Comparison of ENCODE assay signal across 21 mouse cellular contexts in the genomic region with DNA sequence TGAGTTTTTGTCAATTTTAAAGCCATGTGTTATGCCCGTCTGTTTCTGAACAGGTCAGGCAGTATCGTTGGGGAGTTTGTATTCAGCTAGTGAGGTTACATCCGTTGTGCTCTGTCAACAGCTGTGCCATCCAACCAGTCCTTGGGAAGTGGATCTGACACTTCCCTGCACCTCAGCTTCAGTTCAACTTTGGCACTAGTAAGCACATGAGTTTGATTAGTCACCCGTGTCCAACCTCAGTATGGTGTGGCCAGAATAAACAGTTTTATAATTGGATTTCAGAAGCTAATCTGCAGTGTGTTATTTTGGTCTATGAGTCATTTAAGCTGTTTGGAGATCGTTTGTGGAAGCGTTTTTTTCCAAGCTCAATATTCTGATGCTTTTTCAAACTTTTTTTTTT. TPM values are rescaled to one million over a fixed set of nuclear protein-coding genes. Genes with fewer than 3 reads are reported as not detected.
A peak's percentile ranks its signal among the peaks of the same experiment; 100 is the strongest.
DNase-seq lines count a peak whose midpoint lies in the region; ATAC-seq and TF ChIP-seq lines count a peak whose summit lies in the region.
"Had no signal": no experiment of that assay in that cellular context is flagged by ENCODE, and none has a peak within 500 bp of the region (broad histone marks: within the 10 kb centered on the region; RNA-seq: fewer than 3 reads in every experiment).

No protein-coding gene starts in this region.

- intact Hi-C loops in left cerebral cortex, adult 2 months (cut with DNase I): no loop called here
- intact Hi-C loops in left cerebral cortex, postnatal 10 days (cut with DNase I): no loop called here

- no peaks in the 10 kb centered on the region for H3K36me3 ChIP-seq in myocyte (ENCODE audit: control insufficient read depth, insufficient read depth)
- H3K36me3 ChIP-seq: embryonic facial prominence, embryonic 12.5 days; forebrain, embryonic 15.5 days; G1E; heart, embryonic 12.5 days; hindbrain, embryonic 10.5 days had no signal

- no peak overlapping the region for H3ac ChIP-seq in myocyte (ENCODE audit: control insufficient read depth, insufficient read length)

- 0 out of 2 replicates have a peak, but pooled peaks have one; percentile 13 for ATAC-seq in frontal cortex, adult (ENCODE audit: low TSS enrichment)
- ATAC-seq: CD4-positive, CD25-positive, alpha-beta regulatory T cell, adult 4 months; forebrain, embryonic 15.5 days had no signal

- TF ChIP-seq POLR2A in myocyte (IDR thresholded peaks at IDR 0.05; ENCODE audit: insufficient read length, low read depth): no peak

- no peak for TF ChIP-seq CTCF in left cerebral cortex, adult 2 months (IDR thresholded peaks at IDR 0.05)

- no peak overlapping the region for H3K4me3 ChIP-seq in left cerebral cortex, adult 2 months
- no peak overlapping the region for H3K4me3 ChIP-seq in myocyte
- H3K4me3 ChIP-seq: embryonic facial prominence, embryonic 12.5 days; forebrain, embryonic 15.5 days; heart, adult 2 months; heart, embryonic 12.5 days; hindbrain, embryonic 10.5 days had no signal

- H3K79me2 ChIP-seq in myocyte (ENCODE audit: control insufficient read depth, insufficient read depth): no peaks in the 10 kb centered on the region

- no peaks in the 10 kb centered on the region for H3K27me3 ChIP-seq in myocyte (ENCODE audit: control insufficient read depth, insufficient read depth, insufficient read length)
- H3K27me3 ChIP-seq: embryonic facial prominence, embryonic 12.5 days; forebrain, embryonic 15.5 days; heart, embryonic 12.5 days had no signal

- no peak for DNase-seq in frontal cortex, postnatal 14 days (ENCODE audit: low spot score in 2 of 2)
- no peak for DNase-seq in left cerebral cortex, adult 2 months (ENCODE audit: extremely low spot score in 1 of 2, low spot score in 2 of 2)
- no peak for DNase-seq in left cerebral cortex, postnatal 10 days (ENCODE audit: extremely low spot score in 1 of 2, low spot score in 2 of 2)
- peak; percentile 7 for DNase-seq in 3T3-L1 (ENCODE audit: low read depth, low spot score)
- no peak for DNase-seq in embryo, embryonic 10.5 days (ENCODE audit: low spot score)
- DNase-seq: adrenal gland, postnatal 25 days; cerebellum, adult 11 months; cerebellum, adult 8-10 months; cerebellum, postnatal 14 days; gastrocnemius, postnatal 14 days; heart, adult 2 months had no signal

- H3K4me2 ChIP-seq in myocyte (ENCODE audit: low read depth): peak overlapping the region; percentile 46
- H3K4me2 ChIP-seq: embryonic facial prominence, embryonic 12.5 days; forebrain, embryonic 15.5 days; heart, embryonic 12.5 days; hindbrain, embryonic 14.5 days had no signal

- 0 out of 2 replicates have a peak overlapping the region, but pooled peaks have one; percentile 24 for H3K27ac ChIP-seq in left cerebral cortex, adult 2 months
- H3K27ac ChIP-seq: embryonic facial prominence, embryonic 12.5 days; forebrain, embryonic 15.5 days; heart, adult 2 months; hindbrain, embryonic 10.5 days; hindbrain, embryonic 14.5 days had no signal

TF ChIP-seq in myocyte, 11 proteins besides CTCF, POLR2A, EP300 and RAD21:
- TF ChIP-seq E2F4 (IDR thresholded peaks at IDR 0.05; ENCODE audit: insufficient read depth) (no peak), USF1 (IDR thresholded peaks at IDR 0.05; ENCODE audit: low read depth) (no peak), CEBPB (IDR thresholded peaks at IDR 0.05; ENCODE audit: insufficient read depth, poor library complexity, severe bottlenecking) (no peak), REST (IDR thresholded peaks at IDR 0.05; ENCODE audit: insufficient read depth, insufficient read length) (no peak), MAX (IDR thresholded peaks at IDR 0.05; ENCODE audit: low read depth) (no peak), MYOD1 (IDR thresholded peaks at IDR 0.05; ENCODE audit: control insufficient read depth in 1 of 3, insufficient read length in 2 of 3, low read depth in 2 of 3) (peak in 2 of 3 experiments; percentile 18 to 70), TCF3 (IDR thresholded peaks at IDR 0.05; ENCODE audit: insufficient read length, low read depth) (no peak), SRF (IDR thresholded peaks at IDR 0.05; ENCODE audit: control insufficient read depth, insufficient read length, low read depth) (no peak), MYOG (IDR thresholded peaks at IDR 0.05; ENCODE audit: control insufficient read depth in 1 of 3, insufficient read depth in 1 of 3, insufficient read length in 2 of 3, low read depth in 2 of 3) (peak in 1 of 3 experiments; percentile 29), POLR2AphosphoS2 (IDR thresholded peaks at IDR 0.05; ENCODE audit: insufficient read length, low read depth) (no peak), TCF12 (IDR thresholded peaks at IDR 0.05; ENCODE audit: insufficient read depth, poor library complexity, severe bottlenecking) (no peak)
TF ChIP-seq in myocyte: peak in this region for 2.

RNA-seq across cellular contexts. Expression of a gene that starts 35.8 kb away (rescaled TPM):
- total RNA-seq in left cerebral cortex, adult 2 months (2021): 100 to 1,000 TPM; 497 to 510 TPM
- total RNA-seq in left cerebral cortex, postnatal 10 days (2021): 100 to 1,000 TPM; 196 to 203 TPM
- polyA plus RNA-seq in myocyte (2012; fragmentation: generic; extraction: Trizol): 0.31 TPM
- total RNA-seq: common myeloid progenitor, adult 5-6 weeks had no signal
- polyA plus RNA-seq: G1E had no signal
